Comparison of ENCODE assay signal across 7 mouse cellular contexts in genomic region chr2:90624339-90624738, GRCm38 (mm10). TPM values are rescaled to one million over a fixed set of nuclear protein-coding genes. Genes with fewer than 3 reads are reported as not detected.
DNase-seq lines count a peak whose midpoint lies in the region; ATAC-seq and TF ChIP-seq lines count a peak whose summit lies in the region.

No protein-coding gene starts in this region.

- ATAC-seq in neural tube, embryonic 13.5 days (ENCODE audit: low read depth): peak; percentile 80
- ATAC-seq in midbrain, embryonic 15.5 days (replicated peaks): peak; percentile 50; the same call in 1 of the 2 replicates

- no peak overlapping the region for H3K9ac ChIP-seq in neural tube, embryonic 13.5 days
- H3K9ac ChIP-seq in midbrain, embryonic 15.5 days: no peak overlapping the region

- no peaks in the 10 kb centered on the region for H3K27me3 ChIP-seq in neural tube, embryonic 13.5 days
- no peaks in the 10 kb centered on the region for H3K27me3 ChIP-seq in cerebellum, adult 2 months (ENCODE audit: control insufficient read depth, insufficient read depth, low read length)
- H3K27me3 ChIP-seq in midbrain, embryonic 15.5 days (replicated peaks): no peaks in the 10 kb centered on the region

- no peak for TF ChIP-seq CTCF in cerebellum, adult 2 months (IDR thresholded peaks at IDR 0.05; ENCODE audit: borderline replicate concordance, insufficient read depth, low read depth, low read length)

- no peak for TF ChIP-seq POLR2A in cerebellum, adult 2 months (IDR thresholded peaks at IDR 0.05; ENCODE audit: borderline replicate concordance, insufficient read depth, low read length)

- H3K36me3 ChIP-seq in neural tube, embryonic 13.5 days: no peaks in the 10 kb centered on the region
- no peaks in the 10 kb centered on the region for H3K36me3 ChIP-seq in midbrain, embryonic 15.5 days (replicated peaks)

- H3K4me2 ChIP-seq in neural tube, embryonic 13.5 days: no peak overlapping the region
- no peak overlapping the region for H3K4me2 ChIP-seq in midbrain, embryonic 15.5 days

- no peak for DNase-seq in neural tube, embryonic 10.5 days (ENCODE audit: extremely low spot score, low spot score)
- peak; percentile 48 to 52 for DNase-seq in cerebellum, adult 2 months
- DNase-seq in kidney, adult 8-10 months: peak; percentile 78 to 80
- no peak for DNase-seq in embryo, embryonic 10.5 days (ENCODE audit: low spot score)
- no peak for DNase-seq in embryo, embryonic 11 days

- no peak overlapping the region for H3K27ac ChIP-seq in neural tube, embryonic 13.5 days (replicated peaks)
- H3K27ac ChIP-seq in cerebellum, adult 2 months (ENCODE audit: insufficient read depth, low read length): no peak overlapping the region
- no peak overlapping the region for H3K27ac ChIP-seq in midbrain, embryonic 15.5 days

- no peak overlapping the region for H3K4me3 ChIP-seq in neural tube, embryonic 13.5 days
- H3K4me3 ChIP-seq in cerebellum, adult 2 months (replicated peaks; ENCODE audit: insufficient read depth, low read depth, low read length): no peak overlapping the region
- no peak overlapping the region for H3K4me3 ChIP-seq in midbrain, embryonic 15.5 days

- 43% methylated on average over 4 of the region's 4 CpGs for WGBS in neural tube, embryonic 13.5 days
- WGBS in cerebellum, adult 2 months: 15% methylated on average over 4 of the region's 4 CpGs
- 36% methylated on average over 4 of the region's 4 CpGs for WGBS in midbrain, embryonic 15.5 days

- H3K4me1 ChIP-seq in neural tube, embryonic 13.5 days (replicated peaks): peaks cover 4% of the 10 kb centered on the region; the same call in 1 of the 2 replicates
- H3K4me1 ChIP-seq in cerebellum, adult 2 months (ENCODE audit: control insufficient read depth, insufficient read depth, low read length): no peaks in the 10 kb centered on the region
- H3K4me1 ChIP-seq in midbrain, embryonic 15.5 days: no peaks in the 10 kb centered on the region

- no peaks in the 10 kb centered on the region for H3K9me3 ChIP-seq in neural tube, embryonic 13.5 days
- no peaks in the 10 kb centered on the region for H3K9me3 ChIP-seq in midbrain, embryonic 15.5 days

RNA-seq across cellular contexts. Expression of gene Ptprj, which starts 43.9 kb away (rescaled TPM):
- 4.2 and 4.4 TPM in 2 replicates for polyA plus RNA-seq in neural tube, embryonic 13.5 days (2015; fragmentation: Nextera tagmentation; extraction: Ambion mirVana)
- 25.6 and 26.6 TPM in 2 replicates for polyA plus RNA-seq in cerebellum, adult 2 months (2012; rRNA removed)
- 5.9 and 6.1 TPM in 2 replicates for polyA plus RNA-seq in midbrain, embryonic 15.5 days (2015; fragmentation: Nextera tagmentation; extraction: Ambion mirVana)

RNA-seq across cellular contexts. Expression of gene Nup160, which starts 52.7 kb away (rescaled TPM):
- 26.2 and 33.9 TPM in 2 replicates for polyA plus RNA-seq in neural tube, embryonic 13.5 days (2015; fragmentation: Nextera tagmentation; extraction: Ambion mirVana)
- polyA plus RNA-seq in cerebellum, adult 2 months (2012; rRNA removed): 14.4 and 15.6 TPM in 2 replicates
- polyA plus RNA-seq in midbrain, embryonic 15.5 days (2015; fragmentation: Nextera tagmentation; extraction: Ambion mirVana): 25.1 and 28.9 TPM in 2 replicates

Comparison
In these comparisons a context has a peak if more than half of its experiments do, and no peak if none do; other contexts are left out.
1. DNase-seq: peak in cerebellum, adult 2 months (2 of 2) and kidney, adult 8-10 months (2 of 2); none in neural tube, embryonic 10.5 days (single experiment), embryo, embryonic 10.5 days (single experiment) and embryo, embryonic 11 days (single experiment).